Mouse (Mus musculus): ENCODE results near the gene Znrf4.

Gene Znrf4

DNA sequence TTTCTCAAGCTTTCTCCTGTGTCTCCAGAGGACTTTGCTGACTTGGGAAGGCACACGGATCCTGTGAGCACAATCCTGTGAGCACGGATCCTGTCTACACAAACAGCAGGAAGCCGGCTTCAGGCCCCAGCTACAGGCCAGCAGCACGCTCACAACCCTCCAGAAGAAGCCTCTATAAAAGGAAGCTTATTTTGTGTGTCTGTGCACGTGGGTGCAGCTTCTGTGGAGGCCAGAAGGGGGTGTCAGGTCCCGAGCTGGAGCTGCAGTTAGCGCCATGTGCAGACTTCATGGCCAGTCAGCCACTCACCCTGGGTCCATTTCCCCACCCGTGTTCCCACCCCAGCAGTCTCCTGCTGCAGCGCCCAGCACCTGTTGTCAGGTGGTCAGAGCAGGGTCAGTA is 43.9 kb downstream of the Znrf4 start:
- DNase-seq (ENCODE audit: extremely low spot score, low spot score), result no peak

DNA sequence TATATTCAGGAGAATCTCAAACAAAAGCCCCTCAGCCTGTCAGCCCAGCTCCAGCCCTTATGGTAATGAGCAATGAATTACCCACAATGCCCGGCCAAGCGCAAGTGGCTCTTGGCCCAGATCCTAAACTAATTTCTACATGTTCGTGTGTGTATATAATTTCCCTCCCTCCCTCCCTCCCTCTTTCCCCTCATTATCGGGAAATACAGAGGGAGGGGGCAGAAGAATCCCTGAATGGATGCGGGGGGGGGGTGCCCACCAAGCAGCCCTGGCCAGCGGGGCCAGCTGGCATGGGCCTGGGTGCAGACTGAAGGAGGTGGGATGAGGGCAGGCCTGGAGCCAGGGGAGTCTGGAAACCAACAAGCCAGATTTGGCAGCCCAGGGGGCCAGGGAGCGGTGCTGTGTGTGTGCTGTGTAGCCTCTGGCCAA is 44.8 kb downstream of the Znrf4 start:
- no peak for DNase-seq (ENCODE audit: extremely low spot score, low spot score)

DNA sequence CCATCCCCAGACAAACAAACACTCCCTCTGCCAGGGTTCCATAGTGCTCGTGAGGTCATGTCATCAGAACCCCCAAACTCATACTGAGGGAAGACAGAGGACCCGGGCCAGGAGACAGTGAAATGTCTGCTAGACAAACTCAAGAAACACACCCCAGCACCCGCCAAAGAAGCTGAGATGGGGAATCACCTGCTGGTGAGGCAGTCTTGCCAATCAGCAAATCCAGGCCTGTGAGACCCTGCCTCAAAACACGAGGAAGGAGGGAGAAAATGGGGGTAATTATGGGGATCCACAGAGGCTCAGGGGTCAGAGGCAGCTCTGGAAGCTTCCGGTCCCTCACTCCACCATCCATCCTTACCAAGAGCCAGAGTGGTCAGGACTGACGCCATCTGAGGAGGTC is 45.5 kb downstream of the Znrf4 start:
- no peak for DNase-seq (ENCODE audit: extremely low spot score, low spot score)

DNA sequence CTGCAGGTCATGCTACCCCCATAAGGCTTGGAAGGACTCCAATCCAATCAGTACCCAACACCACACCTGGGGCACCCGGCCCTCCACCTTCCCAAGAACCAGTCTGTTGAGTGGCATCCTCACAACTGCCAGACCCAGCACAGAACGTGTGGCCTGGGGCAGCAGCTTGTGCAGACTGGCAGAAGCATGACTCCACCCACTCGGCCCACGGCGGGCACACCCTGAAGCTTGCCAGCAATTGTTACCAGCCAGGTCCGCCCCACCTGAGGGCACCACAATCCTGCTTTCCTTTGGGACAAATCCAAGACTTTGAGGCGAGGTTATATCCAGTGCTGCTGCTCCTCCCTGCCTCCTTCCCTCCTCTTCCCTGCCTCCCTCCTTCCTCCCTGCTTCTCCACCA is 47.4 kb downstream of the Znrf4 start:
- no peak for DNase-seq (ENCODE audit: extremely low spot score, low spot score)

DNA sequence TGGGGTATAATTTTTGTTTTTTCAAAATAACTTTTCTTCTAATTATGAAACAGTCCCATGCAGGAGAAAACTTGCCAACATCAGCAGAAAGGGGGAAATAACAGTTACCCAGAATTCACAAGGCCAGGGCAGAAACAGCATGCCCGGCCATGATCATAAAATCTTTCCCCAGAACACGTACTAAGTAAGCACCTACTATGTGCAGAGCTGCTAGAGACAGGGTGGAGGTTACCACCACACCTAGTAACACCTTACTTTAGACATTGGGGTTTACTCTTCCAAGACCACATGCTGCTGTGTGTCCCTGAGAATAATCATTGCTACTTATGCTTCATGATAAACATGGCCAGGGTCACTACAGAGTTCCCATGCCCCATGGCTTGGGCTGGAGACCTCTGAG is 47.9 kb downstream of the Znrf4 start:
- no peak for DNase-seq (ENCODE audit: extremely low spot score, low spot score)

DNA sequence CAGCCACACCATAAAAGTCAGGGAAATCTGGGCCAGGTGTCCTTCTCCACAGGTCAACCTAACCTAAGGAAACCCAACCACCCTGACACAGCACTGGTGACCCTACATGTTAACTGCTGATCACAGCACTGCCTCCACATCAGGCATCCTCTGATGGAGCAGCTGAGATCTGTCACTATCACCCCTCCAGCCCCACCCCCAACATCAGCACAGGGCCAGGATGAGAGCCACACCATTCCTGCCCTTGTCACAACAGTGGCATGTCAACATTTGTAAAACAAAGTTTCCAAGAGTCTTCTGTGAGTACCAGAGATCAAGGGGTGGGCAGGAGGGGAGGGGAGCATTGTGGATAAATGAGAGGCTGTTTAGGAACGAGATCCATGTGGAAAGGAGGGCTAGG is 48.7 kb downstream of the Znrf4 start:
- DNase-seq (ENCODE audit: extremely low spot score, low spot score), result no peak

DNA sequence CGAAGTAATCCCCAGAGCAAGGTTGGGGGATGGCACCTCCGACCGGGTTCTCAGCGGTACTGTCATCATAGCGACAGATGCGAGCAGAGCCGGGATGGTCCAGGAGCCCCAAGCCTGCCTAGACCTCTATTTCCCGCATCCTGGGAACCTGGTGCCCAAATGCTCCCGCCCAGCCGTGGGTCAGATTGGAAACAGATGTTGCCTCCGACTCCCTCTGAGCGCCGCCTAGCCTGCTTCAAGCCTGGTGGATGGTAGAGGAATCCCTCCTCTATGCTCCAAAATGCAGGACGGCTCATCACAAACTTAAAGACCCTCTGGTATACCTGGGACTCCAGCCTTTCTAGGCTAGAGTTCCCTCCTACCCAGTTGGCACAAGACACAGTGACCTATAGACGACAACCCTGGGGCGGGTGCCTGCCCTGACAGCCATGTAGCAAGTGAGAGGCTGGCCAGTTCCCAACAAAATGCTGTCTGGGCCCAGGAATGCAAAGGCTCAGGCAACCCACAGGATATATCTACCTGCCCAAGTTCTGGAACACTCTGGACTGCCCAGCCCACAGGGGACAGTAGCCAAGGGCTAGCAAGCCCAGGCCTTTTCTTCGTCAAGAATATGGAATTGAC is 49.3 kb downstream of the Znrf4 start:
- no peak for DNase-seq (ENCODE audit: extremely low spot score, low spot score)

DNA sequence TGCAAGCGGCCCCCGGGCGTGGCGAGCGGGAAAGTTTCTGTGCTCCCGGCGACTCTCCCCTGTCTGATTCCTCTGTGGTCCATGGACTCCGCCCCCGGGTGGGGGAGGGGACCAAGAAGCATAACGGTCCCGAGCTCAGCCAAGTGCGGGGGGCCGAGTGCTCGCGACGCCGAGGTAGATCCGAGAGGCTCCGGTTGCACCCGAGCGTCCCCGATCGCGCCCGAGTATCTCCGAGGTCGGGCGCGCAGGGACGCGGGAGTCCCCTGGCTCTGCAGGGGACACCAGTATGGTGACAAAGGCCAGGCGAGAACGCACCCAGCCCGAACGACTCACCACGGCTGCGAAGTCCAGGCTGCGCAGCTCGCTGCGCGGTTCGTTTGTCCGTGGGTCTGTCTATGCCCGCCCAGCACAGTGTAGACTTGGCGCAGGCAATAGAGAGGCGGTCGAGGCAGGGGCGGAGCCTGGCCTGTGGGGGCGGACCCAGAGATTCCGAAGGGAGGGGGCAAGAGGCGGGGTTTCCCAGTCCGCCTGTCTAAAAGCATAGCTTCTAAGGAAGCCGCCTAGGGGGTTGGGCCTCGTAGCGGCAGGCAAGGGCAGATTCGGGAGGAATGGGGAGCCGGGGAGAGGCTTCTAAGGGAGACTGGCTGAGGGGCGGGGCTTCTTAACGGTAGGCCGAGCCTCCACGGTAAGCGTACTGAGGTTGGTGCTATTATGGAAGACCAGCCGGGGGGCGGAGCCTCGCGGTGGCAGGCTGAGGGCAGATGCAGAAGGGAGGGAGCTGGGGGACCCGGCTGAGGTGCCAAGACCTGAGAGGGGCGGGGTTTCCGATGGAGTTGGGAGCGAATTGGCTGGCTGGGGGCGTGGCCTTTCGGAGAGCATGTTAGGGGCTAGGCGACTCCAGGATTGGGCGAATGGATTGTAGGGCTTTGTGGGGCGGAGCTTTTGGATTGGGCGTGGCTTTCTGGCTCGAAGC is 50.2 kb downstream of the Znrf4 start:
- peak; percentile 99 for DNase-seq (ENCODE audit: extremely low spot score, low spot score)
